ENCODE assay signal across 9 mouse cellular contexts in the genomic region with DNA sequence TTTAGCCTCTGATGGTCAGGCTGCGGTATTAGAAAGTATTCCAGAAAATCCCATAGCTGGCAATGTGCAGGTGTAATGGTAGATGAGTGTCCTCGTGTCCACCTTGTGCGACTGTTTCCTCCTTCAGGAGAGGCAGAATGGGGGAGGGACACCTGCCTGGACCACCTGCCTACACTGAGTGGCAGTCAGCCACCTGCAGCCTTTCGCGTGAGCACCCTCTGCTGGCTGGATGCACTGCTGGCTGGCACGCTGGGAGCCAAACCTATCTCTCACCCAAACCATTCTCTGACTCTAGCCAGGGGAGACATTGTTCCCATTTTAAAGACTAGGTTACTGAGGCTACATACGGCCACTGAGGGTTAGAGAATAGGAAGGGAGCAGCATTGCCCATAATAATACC.
A peak's percentile ranks its signal among the peaks of the same experiment; 100 is the strongest.
DNase-seq lines count a peak whose midpoint lies in the region; ATAC-seq and TF ChIP-seq lines count a peak whose summit lies in the region.
"Had no signal": no experiment of that assay in that cellular context is flagged by ENCODE, and none has a peak within 500 bp of the region (broad histone marks: within the 10 kb centered on the region; RNA-seq: fewer than 3 reads in every experiment).

No protein-coding gene starts in this region.

- H3K4me1 ChIP-seq in heart, embryonic 11.5 days (ENCODE audit: control insufficient read depth, insufficient read depth, low read length): no peaks in the 10 kb centered on the region
- H3K4me1 ChIP-seq in E14TG2a.4 (replicated peaks; ENCODE audit: low read depth, low read length): peaks cover 6% of the 10 kb centered on the region; the same call in 1 of the 2 replicates
- H3K4me1 ChIP-seq in liver, embryonic 14.5 days (replicated peaks; ENCODE audit: control insufficient read depth in 2 of 2, insufficient read depth in 2 of 2, low read length in 1 of 2): no peaks in the 10 kb centered on the region
- H3K4me1 ChIP-seq: heart, embryonic 15.5 days had no signal

- H3K27ac ChIP-seq in heart, embryonic 11.5 days (ENCODE audit: low read depth, low read length): no peak overlapping the region
- H3K27ac ChIP-seq in liver, embryonic 14.5 days: no peak overlapping the region
- H3K27ac ChIP-seq: heart, embryonic 15.5 days had no signal

- DNase-seq in heart, adult 18-20 months: peak; percentile 27 to 55
- DNase-seq in adrenal gland, postnatal 14 days: peak; percentile 69
- peak; percentile 54 for DNase-seq in heart, postnatal 4 days
- DNase-seq in liver, embryonic 14.5 days (ENCODE audit: low read depth in 3 of 3, low spot score in 3 of 3): no peak
- DNase-seq in splenic B cell, adult 2 months (ENCODE audit: low read depth, low spot score): peak; percentile 3
- DNase-seq in gastrocnemius, postnatal 4 days (ENCODE audit: low spot score in 2 of 2): no peak

- no peak overlapping the region for H3K4me3 ChIP-seq in heart, embryonic 11.5 days (ENCODE audit: low read depth, low read length)
- H3K4me3 ChIP-seq in E14TG2a.4 (replicated peaks; ENCODE audit: low read length): no peak overlapping the region
- H3K4me3 ChIP-seq in liver, embryonic 14.5 days (ENCODE audit: insufficient read depth in 1 of 2, low read depth in 2 of 2, low read length in 2 of 2): no peak overlapping the region
- H3K4me3 ChIP-seq: heart, embryonic 15.5 days had no signal

- 33% methylated on average over 7 of the region's 7 CpGs for WGBS in heart, embryonic 11.5 days (ENCODE audit: insufficient replicate concordance)
- 28% methylated on average over 7 of the region's 7 CpGs for WGBS in liver, embryonic 14.5 days (ENCODE audit: insufficient replicate concordance)

- ATAC-seq in heart, embryonic 11.5 days (replicated peaks; ENCODE audit: insufficient number of reproducible peaks, low FRiP score, low TSS enrichment): no peak
- ATAC-seq in liver, embryonic 14.5 days (ENCODE audit: insufficient read depth): no peak

- no peak for TF ChIP-seq EP300 in liver, embryonic 14.5 days (IDR thresholded peaks at IDR 0.05; ENCODE audit: low read depth)

- no peak overlapping the region for H3K9ac ChIP-seq in heart, embryonic 11.5 days (ENCODE audit: low read depth, low read length)
- H3K9ac ChIP-seq in liver, embryonic 14.5 days (replicated peaks): no peak overlapping the region
- H3K9ac ChIP-seq: heart, embryonic 15.5 days had no signal

- no peaks in the 10 kb centered on the region for H3K9me3 ChIP-seq in heart, embryonic 11.5 days (replicated peaks; ENCODE audit: control insufficient read depth, low read length)
- H3K9me3 ChIP-seq in E14TG2a.4 (ENCODE audit: low read length): no peaks in the 10 kb centered on the region
- H3K9me3 ChIP-seq in liver, embryonic 14.5 days (ENCODE audit: control insufficient read depth, low read length): no peaks in the 10 kb centered on the region
- H3K9me3 ChIP-seq: heart, embryonic 15.5 days had no signal

- no peaks in the 10 kb centered on the region; the same call in 1 of the 2 replicates for H3K27me3 ChIP-seq in heart, embryonic 11.5 days (ENCODE audit: control insufficient read depth, insufficient read depth, low read length)
- peaks cover 6% of the 10 kb centered on the region; the same call in 1 of the 2 replicates for H3K27me3 ChIP-seq in E14TG2a.4 (ENCODE audit: insufficient read depth, low read length)
- H3K27me3 ChIP-seq in liver, embryonic 14.5 days (ENCODE audit: control insufficient read depth, insufficient read depth, low read length): no peaks in the 10 kb centered on the region
- no peaks in the 10 kb centered on the region for H3K27me3 ChIP-seq in splenic B cell, adult 2 months (ENCODE audit: control insufficient read depth, insufficient read depth, low read length, poor library complexity, severe bottlenecking)
- H3K27me3 ChIP-seq: heart, embryonic 15.5 days had no signal

- no peaks in the 10 kb centered on the region for H3K36me3 ChIP-seq in heart, embryonic 11.5 days (ENCODE audit: control insufficient read depth, insufficient read depth, low read length)
- H3K36me3 ChIP-seq in E14TG2a.4 (ENCODE audit: insufficient read depth, low read length): no peaks in the 10 kb centered on the region
- H3K36me3 ChIP-seq in liver, embryonic 14.5 days (replicated peaks; ENCODE audit: control insufficient read depth, insufficient read depth, low read depth): no peaks in the 10 kb centered on the region
- H3K36me3 ChIP-seq in splenic B cell, adult 2 months (ENCODE audit: control insufficient read depth, insufficient read depth, low read length, poor library complexity, severe bottlenecking): no peaks in the 10 kb centered on the region
- H3K36me3 ChIP-seq: heart, embryonic 15.5 days had no signal

- peak; percentile 40 for TF ChIP-seq CTCF in E14TG2a.4 (conservative IDR thresholded peaks at IDR 0.05; ENCODE audit: low read length)
- peak; percentile 73 for TF ChIP-seq CTCF in liver, embryonic 14.5 days (IDR thresholded peaks at IDR 0.05; ENCODE audit: low read depth)

- no peak overlapping the region for H3K4me2 ChIP-seq in heart, embryonic 11.5 days
- no peak overlapping the region for H3K4me2 ChIP-seq in liver, embryonic 14.5 days (ENCODE audit: low read depth)
- H3K4me2 ChIP-seq: heart, embryonic 15.5 days had no signal

Comparison
In these comparisons a context has a peak if more than half of its experiments do, and no peak if none do; other contexts are left out.
1. DNase-seq: peak in heart, adult 18-20 months (2 of 2), adrenal gland, postnatal 14 days (single experiment), heart, postnatal 4 days (single experiment) and splenic B cell, adult 2 months (single experiment); none in liver, embryonic 14.5 days (0 of 3) and gastrocnemius, postnatal 4 days (0 of 2).